Mouse (Mus musculus) lung, embryonic 16.5 days (tissue): ENCODE results near the gene Adam12. TPM values are rescaled to one million over a fixed set of nuclear protein-coding genes. Genes with fewer than 3 reads are reported as not detected.

Source experiments
- ATAC-seq: fragments of 200-750 bp; cut with Nextera tagmentation; 2 replicates; pipeline ENCODE4 v1.8.0; 2017; ENCODE audit warnings: low read depth, mild to moderate bottlenecking, moderate library complexity
- H3K27ac ChIP-seq: fragments of 300-500 bp; sonication (generic); 2 replicates; pipeline ENCODE4 v1.5.1; 2014; ENCODE audit warnings: mild to moderate bottlenecking, control low read depth, low read length
- H3K27me3 ChIP-seq: fragments of 300-500 bp; sonication (generic); 2 replicates; pipeline ENCODE4 v1.6.1; 2014; ENCODE audit warnings: low read depth, low read length, mixed read lengths; ENCODE audit not compliant: control insufficient read depth, insufficient read depth
- H3K36me3 ChIP-seq: fragments of 300-500 bp; sonication (generic); 2 replicates; pipeline ENCODE4 v1.6.1; 2014; ENCODE audit warnings: low read length; ENCODE audit not compliant: control insufficient read depth, insufficient read depth
- H3K4me1 ChIP-seq: fragments of 300-500 bp; sonication (generic); replicated peaks from 2 replicates; pipeline ENCODE4 v1.6.1; 2014; ENCODE audit warnings: low read length, mixed read lengths; ENCODE audit not compliant: control insufficient read depth, insufficient read depth
- H3K4me2 ChIP-seq: fragments of 300-500 bp; sonication (generic); 2 replicates; pipeline ENCODE4 v1.6.1; 2014; ENCODE audit warnings: low read depth, low read length, control low read depth
- H3K4me3 ChIP-seq: fragments of 300-500 bp; sonication (generic); 2 replicates; pipeline ENCODE4 v1.5.1; 2014; ENCODE audit warnings: mild to moderate bottlenecking, low read length, control low read depth
- H3K9ac ChIP-seq: fragments of 300-500 bp; sonication (generic); 2 replicates; pipeline ENCODE4 v1.6.1; 2014; ENCODE audit warnings: low read length, control low read depth
- H3K9me3 ChIP-seq: fragments of 300-500 bp; sonication (generic); 2 replicates; pipeline ENCODE4 v1.6.1; 2016; ENCODE audit warnings: low read length; ENCODE audit not compliant: control insufficient read depth
- WGBS: fragments of 180-500 bp; shearing (Covaris S2); extraction: QIAGEN DNeasy Blood & Tissue Kit; methylation state at CpG from one replicate; pipeline ENCODE4 v1.1.7; 2014; 5-methylcytosine and 5-hydroxymethylcytosine counted together
- polyA plus RNA-seq: library from polyadenylated mRNA; unstranded; fragments of >200 nt; fragmentation: Nextera tagmentation; extraction: Ambion mirVana; gene quantifications from 2 replicates; pipeline ENCODE4 v1.2.1, GENCODE M21; 2015

Adam12 gene
- polyA plus RNA-seq, 1 experiment from 2014 or later = 15.3 TPM

DNA sequence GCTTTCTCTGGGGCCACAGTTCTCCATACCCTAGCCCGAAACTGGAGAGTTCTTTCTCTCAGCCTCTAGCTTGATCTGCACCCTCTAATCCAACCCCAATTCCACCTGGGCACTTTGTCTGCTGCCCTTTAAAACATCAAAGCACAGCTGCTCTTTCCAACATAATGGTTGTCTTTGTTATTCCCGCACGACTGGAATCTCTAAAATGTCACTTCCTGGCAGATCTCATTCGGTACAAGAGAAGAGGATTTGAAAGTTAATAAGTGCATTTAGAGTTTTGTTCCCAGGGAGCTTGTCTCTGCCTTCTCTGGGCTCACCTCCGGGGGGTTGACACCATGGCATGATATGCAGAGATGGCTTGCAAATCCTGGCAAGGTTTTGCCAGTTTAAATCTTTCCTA, 14.7 kb upstream of the Adam12 start:
- Histone ChIP-seq H3K9me3 (no peaks in the 10 kb centered on the region), H3K27me3 (no peaks in the 10 kb centered on the region), H3K36me3 (no peaks in the 10 kb centered on the region), H3K4me3 (no peak overlapping the region), H3K4me2 (no peak overlapping the region), H3K9ac (no peak overlapping the region), H3K27ac (no peak overlapping the region; the same call in 1 of the 2 replicates), H3K4me1 (peaks cover 14% of the 10 kb centered on the region)
- no peak for ATAC-seq
- 39% methylated on average over 5 of the region's 5 CpGs for WGBS

DNA sequence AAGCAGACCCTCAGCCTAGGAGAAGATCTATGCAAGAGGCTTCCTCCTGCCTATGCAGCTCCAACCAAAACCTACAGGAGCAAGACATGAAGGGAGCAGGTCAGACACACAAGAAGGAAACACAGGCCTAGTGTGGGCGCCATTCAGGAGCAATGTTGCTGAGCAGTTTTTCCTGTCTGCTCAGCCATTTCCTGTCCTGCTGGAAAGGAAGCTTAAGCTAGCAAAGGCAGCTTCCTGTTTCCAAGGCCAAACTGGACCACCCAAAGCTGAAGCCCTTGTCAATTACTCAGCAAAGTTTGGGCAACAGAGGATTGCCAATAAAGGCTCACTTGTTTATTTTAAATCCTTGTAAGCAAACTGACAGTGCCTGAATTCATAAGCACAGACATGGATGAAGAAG, 10.8 kb upstream of the Adam12 start:
- no peaks in the 10 kb centered on the region for H3K9me3 ChIP-seq
- WGBS = 81% methylated on average over 1 of the region's 1 CpGs
- peaks cover 6% of the 10 kb centered on the region; the same call in 1 of the 2 replicates for H3K4me1 ChIP-seq
- no peaks in the 10 kb centered on the region for H3K36me3 ChIP-seq
- H3K9ac ChIP-seq = no peak overlapping the region
- H3K4me2 ChIP-seq = no peak overlapping the region
- no peak overlapping the region for H3K4me3 ChIP-seq
- no peaks in the 10 kb centered on the region for H3K27me3 ChIP-seq
- H3K27ac ChIP-seq = no peak overlapping the region
- ATAC-seq = no peak

DNA sequence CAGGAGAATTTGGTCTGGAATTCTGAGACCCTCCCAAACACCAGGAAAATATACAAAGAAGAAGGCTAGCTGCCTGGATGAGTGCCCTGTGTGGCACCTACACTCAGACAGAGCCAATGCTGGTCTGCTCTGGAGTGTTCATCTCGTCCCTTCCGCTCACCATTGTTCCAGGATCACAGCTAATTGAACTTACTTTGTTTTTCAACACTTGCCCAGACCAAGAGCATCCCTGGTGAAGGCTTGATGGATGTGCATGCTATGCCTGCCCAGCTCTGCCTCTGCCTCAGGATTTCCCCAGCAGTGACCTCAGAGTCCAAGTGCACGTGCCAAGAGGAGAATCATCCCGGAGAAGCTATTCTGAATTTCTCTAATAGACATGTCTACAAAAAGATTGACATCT, 9.3 kb upstream of the Adam12 start:
- ATAC-seq = peak; percentile 83
- H3K27ac ChIP-seq = peak overlapping the region; percentile 45
- WGBS = 62% methylated on average over 4 of the region's 4 CpGs

DNA sequence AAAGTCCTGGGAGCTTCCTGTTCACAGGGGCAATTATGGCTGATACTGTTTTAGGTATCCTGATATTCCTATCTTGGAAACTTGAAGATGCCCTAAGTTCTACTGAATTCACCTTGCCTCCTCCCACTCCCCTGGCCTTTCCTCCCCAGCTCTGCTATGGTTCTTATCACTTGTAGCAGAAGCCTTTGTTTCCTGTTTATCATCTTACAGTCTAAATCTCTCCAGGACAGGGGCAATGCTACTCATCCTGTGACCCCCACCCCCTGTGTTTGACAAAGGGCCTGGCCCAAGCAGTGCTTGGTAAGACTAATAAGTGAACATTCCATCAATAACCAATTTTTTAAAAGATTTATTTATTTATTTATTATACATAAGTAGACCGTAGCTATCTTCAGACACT, 8.6 kb upstream of the Adam12 start:
- H3K9me3 ChIP-seq = no peaks in the 10 kb centered on the region
- no peaks in the 10 kb centered on the region for H3K27me3 ChIP-seq
- 83% methylated on average over 1 of the region's 1 CpGs for WGBS
- no peak overlapping the region for H3K9ac ChIP-seq
- H3K4me2 ChIP-seq = no peak overlapping the region
- H3K4me1 ChIP-seq = peaks cover 3% of the 10 kb centered on the region
- no peak overlapping the region for H3K4me3 ChIP-seq
- peak overlapping the region; percentile 45; the same call in 1 of the 2 replicates for H3K27ac ChIP-seq
- ATAC-seq = peak; percentile 68
- no peaks in the 10 kb centered on the region for H3K36me3 ChIP-seq

More for the DNA sequence above, 9.3 kb upstream of the Adam12 start:
- no peaks in the 10 kb centered on the region for H3K27me3 ChIP-seq
- no peak overlapping the region for H3K9ac ChIP-seq
- H3K9me3 ChIP-seq = no peaks in the 10 kb centered on the region
- no peak overlapping the region for H3K4me3 ChIP-seq
- H3K36me3 ChIP-seq = no peaks in the 10 kb centered on the region
- H3K4me1 ChIP-seq = peaks cover under 1% of the 10 kb centered on the region; the same call in 1 of the 2 replicates
- no peak overlapping the region for H3K4me2 ChIP-seq

DNA sequence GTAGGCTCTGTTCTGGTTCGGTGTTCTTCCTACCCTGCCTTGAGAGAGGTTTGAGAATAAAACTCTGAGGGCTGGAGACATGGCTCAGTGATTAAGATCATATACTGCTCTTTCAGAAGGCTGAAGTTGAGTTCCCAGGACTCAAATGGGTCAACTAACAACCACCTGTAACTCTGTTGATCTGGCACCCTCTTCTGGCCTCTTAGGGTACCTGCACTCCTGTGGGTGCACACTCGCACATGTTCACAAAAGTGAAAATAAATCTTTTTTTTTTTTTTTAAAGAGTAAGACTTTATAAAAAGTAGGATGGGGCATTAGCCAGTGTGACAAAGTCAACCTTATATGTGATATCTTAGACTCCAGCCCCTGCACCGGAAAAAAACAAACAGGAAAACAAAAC, 6.9 kb upstream of the Adam12 start:
- Histone ChIP-seq H3K4me1 (peaks cover 3% of the 10 kb centered on the region), H3K9ac (no peak overlapping the region), H3K4me3 (no peak overlapping the region), H3K4me2 (no peak overlapping the region), H3K9me3 (no peaks in the 10 kb centered on the region), H3K36me3 (no peaks in the 10 kb centered on the region), H3K27ac (no peak overlapping the region), H3K27me3 (no peaks in the 10 kb centered on the region)
- ATAC-seq = no peak
- 90% methylated on average over 3 of the region's 3 CpGs for WGBS

DNA sequence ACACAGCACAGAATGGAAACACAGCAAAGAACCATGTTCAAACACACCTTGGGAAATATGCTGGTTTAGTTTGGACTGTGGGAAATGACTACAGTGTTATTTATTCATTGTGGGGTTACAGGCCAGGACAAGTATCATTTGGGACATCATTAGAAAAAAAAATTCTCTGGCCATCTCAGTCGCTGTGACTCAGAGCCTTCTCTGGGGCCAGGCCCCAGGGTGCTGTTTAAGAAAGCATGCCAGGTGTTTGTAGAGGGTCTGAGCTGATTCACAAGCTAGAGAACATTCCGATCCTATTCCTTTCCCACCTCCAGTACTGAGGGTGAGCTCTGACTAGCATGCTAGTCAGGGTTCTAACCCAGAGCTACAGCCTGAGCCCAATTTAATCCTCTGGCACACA, 5.4 kb upstream of the Adam12 start:
- no peaks in the 10 kb centered on the region for H3K27me3 ChIP-seq
- no peak overlapping the region for H3K4me2 ChIP-seq

DNA sequence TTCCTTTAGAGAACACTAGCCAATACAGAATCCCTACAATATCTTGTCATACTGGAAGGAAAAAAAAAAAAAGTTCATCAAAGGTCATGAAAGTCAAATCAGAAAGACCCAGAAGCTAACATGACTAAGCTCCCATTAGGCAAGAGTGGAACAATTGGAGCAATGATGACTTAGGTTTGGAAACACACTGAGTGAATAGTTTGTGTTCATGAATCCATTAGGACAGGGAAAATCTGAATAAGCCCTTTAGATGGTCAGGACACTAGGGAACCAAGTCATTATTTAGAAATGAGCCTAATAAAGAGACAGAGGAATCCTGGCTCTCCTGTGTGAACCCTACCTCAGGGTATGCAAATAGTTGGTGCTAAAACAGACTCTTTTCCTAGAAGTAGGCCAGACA, 4.8 kb upstream of the Adam12 start:
- Histone ChIP-seq H3K27me3 (no peaks in the 10 kb centered on the region), H3K4me3 (no peak overlapping the region), H3K27ac (no peak overlapping the region), H3K4me2 (no peak overlapping the region), H3K9me3 (no peaks in the 10 kb centered on the region), H3K36me3 (no peaks in the 10 kb centered on the region), H3K4me1 (peaks cover 8% of the 10 kb centered on the region), H3K9ac (no peak overlapping the region)
- no peak for ATAC-seq

More for the DNA sequence above, 5.4 kb upstream of the Adam12 start:
- H3K27ac ChIP-seq = no peak overlapping the region
- no peak overlapping the region for H3K4me3 ChIP-seq
- H3K9me3 ChIP-seq = no peaks in the 10 kb centered on the region
- no peaks in the 10 kb centered on the region for H3K36me3 ChIP-seq
- peaks cover 3% of the 10 kb centered on the region for H3K4me1 ChIP-seq
- H3K9ac ChIP-seq = no peak overlapping the region
- ATAC-seq = no peak
- WGBS = 60% methylated on average over 2 of the region's 2 CpGs

DNA sequence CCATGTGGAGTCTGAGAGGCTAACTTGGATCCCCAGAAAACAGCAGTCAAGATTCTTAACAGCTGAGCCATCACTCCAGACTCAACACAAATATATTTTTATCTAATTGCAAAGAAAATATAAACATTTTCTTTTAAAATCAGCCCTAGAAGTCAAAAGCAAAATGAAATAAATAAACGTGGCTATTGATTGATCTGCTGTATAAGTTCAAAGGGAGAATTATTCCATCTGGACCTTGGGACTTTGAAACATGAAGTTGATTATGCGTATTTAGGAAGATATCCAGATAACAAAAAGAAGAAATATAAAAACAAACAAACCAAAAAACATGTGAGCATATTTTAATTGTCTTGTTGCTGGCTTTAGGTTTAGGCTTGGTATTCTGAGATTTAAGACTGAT, 3.6 kb upstream of the Adam12 start:
- H3K4me1 ChIP-seq = peaks cover 10% of the 10 kb centered on the region
- no peak overlapping the region for H3K4me3 ChIP-seq
- H3K9ac ChIP-seq = no peak overlapping the region
- H3K4me2 ChIP-seq = no peak overlapping the region
- WGBS = 64% methylated on average over 2 of the region's 2 CpGs
- ATAC-seq = peak; percentile 68; the same call in 1 of the 2 replicates
- H3K27ac ChIP-seq = no peak overlapping the region
- no peaks in the 10 kb centered on the region for H3K9me3 ChIP-seq
- no peaks in the 10 kb centered on the region for H3K36me3 ChIP-seq
- no peaks in the 10 kb centered on the region for H3K27me3 ChIP-seq

DNA sequence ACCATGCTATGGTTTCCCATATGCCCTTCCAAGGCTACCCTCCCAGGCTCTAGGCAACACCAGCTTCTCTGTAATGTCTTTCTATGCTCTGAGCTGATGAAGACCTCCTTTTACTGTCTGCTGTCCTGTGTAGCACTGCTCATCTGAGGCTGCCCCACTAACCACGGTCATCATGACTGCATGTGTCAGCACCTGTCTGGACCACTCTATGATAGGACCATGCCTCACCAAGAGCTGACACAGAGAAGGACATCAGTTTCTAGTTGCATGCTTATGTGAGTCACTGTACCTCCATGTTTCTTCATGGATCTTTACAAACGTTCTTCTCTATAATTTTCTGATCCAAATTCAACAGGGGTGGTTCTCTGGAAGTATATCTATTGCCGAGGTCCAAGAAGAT, 1.2 kb downstream of the Adam12 start:
- ATAC-seq = no peak
- no peaks in the 10 kb centered on the region for H3K27me3 ChIP-seq
- H3K9me3 ChIP-seq = no peaks in the 10 kb centered on the region
- 80% methylated on average over 3 of the region's 3 CpGs for WGBS
- 0 out of 2 replicates have a peak overlapping the region, but pooled peaks have one; percentile 20 for H3K27ac ChIP-seq
- H3K4me1 ChIP-seq = peaks cover 30% of the 10 kb centered on the region
- no peak overlapping the region for H3K9ac ChIP-seq
- H3K4me3 ChIP-seq = no peak overlapping the region
- no peaks in the 10 kb centered on the region for H3K36me3 ChIP-seq
- H3K4me2 ChIP-seq = no peak overlapping the region

DNA sequence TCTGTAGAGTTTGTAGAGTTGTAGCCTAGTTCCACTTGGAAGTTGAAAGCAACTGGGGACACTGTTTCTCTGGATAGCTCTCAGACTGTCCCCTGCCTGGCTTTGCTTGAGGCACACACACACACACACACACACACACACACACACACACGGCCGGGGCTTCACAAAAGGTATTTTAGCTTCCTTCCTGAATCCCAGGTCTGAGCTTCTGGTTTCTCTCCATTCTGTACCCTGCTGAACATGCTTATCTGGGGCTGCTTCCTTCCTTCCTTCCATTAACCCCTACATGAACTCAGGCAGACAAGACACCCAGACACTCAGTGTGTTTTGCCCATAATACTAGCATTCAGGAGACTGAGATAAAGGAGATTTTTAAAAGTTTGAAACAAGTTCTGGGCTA, 2.0 kb downstream of the Adam12 start:
- Histone ChIP-seq H3K9ac (no peak overlapping the region), H3K4me2 (no peak overlapping the region), H3K4me3 (no peak overlapping the region), H3K27me3 (no peaks in the 10 kb centered on the region), H3K27ac (peak overlapping the region; percentile 13; the same call in 1 of the 2 replicates), H3K9me3 (no peaks in the 10 kb centered on the region), H3K36me3 (no peaks in the 10 kb centered on the region), H3K4me1 (peaks cover 33% of the 10 kb centered on the region)
- WGBS = 37% methylated on average over 2 of the region's 2 CpGs
- no peak for ATAC-seq
